Mouse (Mus musculus): ENCODE measurements around the gene Gm28729.

DNA sequence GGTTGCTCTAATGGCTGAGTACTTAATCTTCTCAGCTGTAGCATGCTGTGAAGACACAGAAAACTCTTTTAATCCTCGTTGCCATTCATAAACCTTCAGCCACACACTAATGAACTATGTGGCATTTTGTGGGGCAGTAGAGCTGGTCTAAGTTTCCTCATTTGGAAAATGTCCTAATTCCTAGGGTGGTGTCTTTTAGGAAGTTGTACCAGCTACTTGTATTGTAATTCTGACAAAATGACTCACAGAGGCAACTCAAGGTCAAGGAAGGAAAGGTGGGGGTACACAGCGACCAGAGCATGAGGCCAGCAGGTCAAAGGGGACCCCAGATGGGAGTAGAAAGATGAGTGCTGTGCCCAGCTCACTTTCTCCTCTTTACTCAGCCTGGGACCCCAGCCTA is 41.4 kb downstream of the Gm28729 start:
- TF ChIP-seq POLR2A (IDR thresholded peaks at IDR 0.05; ENCODE audit: borderline replicate concordance, extremely low read depth, insufficient read depth, insufficient read length, poor library complexity, severe bottlenecking), result no peak
- no peak for TF ChIP-seq CTCF (IDR thresholded peaks at IDR 0.05; ENCODE audit: borderline replicate concordance, extremely low read depth, insufficient read depth, insufficient read length)
